Mouse (Mus musculus): ENCODE measurements around the gene Trim34b. TPM values are rescaled to one million over a fixed set of nuclear protein-coding genes. Genes with fewer than 3 reads are reported as not detected.

Trim34b gene
- polyA plus RNA-seq, 2 experiments: 0.11 TPM; not detected in 1

- ATAC-seq (ENCODE audit: low FRiP score, low read depth): no peak
- H3K4me2 ChIP-seq (replicated peaks; ENCODE audit: low read depth, low read length, severe bottlenecking): no peak overlapping the region; the same call in 1 of the 2 replicates
- no peaks in the 10 kb centered on the region for H3K27me3 ChIP-seq (ENCODE audit: control insufficient read depth, insufficient read depth, low read length)
Observed at GRCm38 (mm10) chr7:104353600-104353967, 24.3 kb downstream of the Trim34b start.

GRCm38 (mm10) chr7:104366339-104366738, 37.1 kb downstream of the Trim34b start:
- H3K9ac ChIP-seq (ENCODE audit: low read depth, low read length, severe bottlenecking): no peak overlapping the region
- no peak for DNase-seq (ENCODE audit: low spot score)
- TF ChIP-seq POLR2A (IDR thresholded peaks at IDR 0.05; ENCODE audit: borderline replicate concordance, extremely low read depth, insufficient read depth, insufficient read length): no peak

More at GRCm38 (mm10) chr7:104353600-104353967, 24.3 kb downstream of the Trim34b start:
- no peak overlapping the region for H3K27ac ChIP-seq (replicated peaks; ENCODE audit: low read depth, low read length)
- no peaks in the 10 kb centered on the region for H3K9me3 ChIP-seq (ENCODE audit: control insufficient read depth, low read length)
- WGBS: 59% methylated on average over 2 of the region's 2 CpGs
- no peak for DNase-seq (ENCODE audit: low spot score)
- no peaks in the 10 kb centered on the region for H3K36me3 ChIP-seq (ENCODE audit: control insufficient read depth, insufficient read depth, low read length)
- H3K4me3 ChIP-seq (replicated peaks; ENCODE audit: low read length): peak overlapping the region; percentile 34; the same call in 1 of the 2 replicates
- H3K4me1 ChIP-seq (ENCODE audit: control insufficient read depth, insufficient read depth, low read length): no peaks in the 10 kb centered on the region
- H3K9ac ChIP-seq (ENCODE audit: low read depth, low read length, severe bottlenecking): 0 out of 2 replicates have a peak overlapping the region, but pooled peaks have one; percentile 8
- no peak for TF ChIP-seq POLR2A (IDR thresholded peaks at IDR 0.05; ENCODE audit: borderline replicate concordance, extremely low read depth, insufficient read depth, insufficient read length)

GRCm38 (mm10) chr7:104369736-104370414, 40.6 kb downstream of the Trim34b start, which contains the start of gene Trim30b:
TSS of gene Trim30b (minus strand) at chr7:104369884.
- 69% methylated on average over 1 of the region's 1 CpGs for WGBS
- Histone ChIP-seq H3K4me1 (ENCODE audit: control insufficient read depth, insufficient read depth, low read length) (no peaks in the 10 kb centered on the region), H3K4me3 (replicated peaks; ENCODE audit: low read length) (no peak within 1 kb of the TSS), H3K36me3 (ENCODE audit: control insufficient read depth, insufficient read depth, low read length) (no peaks in the 10 kb centered on the region), H3K27ac (replicated peaks; ENCODE audit: low read depth, low read length) (no peak within 1 kb of the TSS), H3K9me3 (ENCODE audit: control insufficient read depth, low read length) (no peaks in the 10 kb centered on the region), H3K27me3 (ENCODE audit: control insufficient read depth, insufficient read depth, low read length) (no peaks in the 10 kb centered on the region), H3K9ac (ENCODE audit: low read depth, low read length, severe bottlenecking) (no peak within 1 kb of the TSS), H3K4me2 (replicated peaks; ENCODE audit: low read depth, low read length, severe bottlenecking) (no peak within 1 kb of the TSS)
- ATAC-seq (ENCODE audit: low FRiP score, low read depth) (no peak), DNase-seq (ENCODE audit: low spot score) (no peak)
- no peak for TF ChIP-seq POLR2A (IDR thresholded peaks at IDR 0.05; ENCODE audit: borderline replicate concordance, extremely low read depth, insufficient read depth, insufficient read length)

More at GRCm38 (mm10) chr7:104366339-104366738, 37.1 kb downstream of the Trim34b start:
- Histone ChIP-seq H3K9me3 (ENCODE audit: control insufficient read depth, low read length) (no peaks in the 10 kb centered on the region), H3K4me2 (replicated peaks; ENCODE audit: low read depth, low read length, severe bottlenecking) (no peak overlapping the region), H3K4me1 (ENCODE audit: control insufficient read depth, insufficient read depth, low read length) (no peaks in the 10 kb centered on the region), H3K36me3 (ENCODE audit: control insufficient read depth, insufficient read depth, low read length) (no peaks in the 10 kb centered on the region), H3K4me3 (replicated peaks; ENCODE audit: low read length) (no peak overlapping the region), H3K27ac (replicated peaks; ENCODE audit: low read depth, low read length) (no peak overlapping the region), H3K27me3 (ENCODE audit: control insufficient read depth, insufficient read depth, low read length) (no peaks in the 10 kb centered on the region)
- ATAC-seq (ENCODE audit: low FRiP score, low read depth): no peak

Other genes with a start within 250 kb of the Trim34b start
- gene Olfr645, start 244.0 kb upstream of the Trim34b start, polyA plus RNA-seq (2012; rRNA removed): not detected in 2 replicates
- not detected in 2 replicates for gene Olfr645, start 244.0 kb upstream of the Trim34b start, polyA plus RNA-seq (2014; fragmentation: Nextera tagmentation; extraction: Ambion mirVana)
- not detected in 2 replicates for gene Olfr646, start 224.6 kb upstream of the Trim34b start, polyA plus RNA-seq (2012; rRNA removed)
- not detected in 2 replicates for gene Olfr646, start 224.6 kb upstream of the Trim34b start, polyA plus RNA-seq (2014; fragmentation: Nextera tagmentation; extraction: Ambion mirVana)
- not detected in 2 replicates for gene Ubqln5, start 199.6 kb upstream of the Trim34b start, polyA plus RNA-seq (2012; rRNA removed)
- not detected in 2 replicates for gene Ubqln5, start 199.6 kb upstream of the Trim34b start, polyA plus RNA-seq (2014; fragmentation: Nextera tagmentation; extraction: Ambion mirVana)
- not detected in 2 replicates for gene Olfr643, start 192.1 kb upstream of the Trim34b start, polyA plus RNA-seq (2012; rRNA removed)
- not detected in 2 replicates for gene Olfr643, start 192.1 kb upstream of the Trim34b start, polyA plus RNA-seq (2014; fragmentation: Nextera tagmentation; extraction: Ambion mirVana)
- not detected in 2 replicates for gene Ubqln3, start 186.2 kb upstream of the Trim34b start, polyA plus RNA-seq (2012; rRNA removed)
- gene Ubqln3, start 186.2 kb upstream of the Trim34b start, polyA plus RNA-seq (2014; fragmentation: Nextera tagmentation; extraction: Ambion mirVana): not detected in 2 replicates
- gene Ubqlnl, start 178.9 kb upstream of the Trim34b start, polyA plus RNA-seq (2012; rRNA removed): not detected in 2 replicates
- not detected in 2 replicates for gene Ubqlnl, start 178.9 kb upstream of the Trim34b start, polyA plus RNA-seq (2014; fragmentation: Nextera tagmentation; extraction: Ambion mirVana)
- not detected in 2 replicates for gene Olfm5, start 164.6 kb upstream of the Trim34b start, polyA plus RNA-seq (2012; rRNA removed)
- gene Olfm5, start 164.6 kb upstream of the Trim34b start, polyA plus RNA-seq (2014; fragmentation: Nextera tagmentation; extraction: Ambion mirVana): not detected in 2 replicates
- gene Olfr648, start 146.1 kb upstream of the Trim34b start, polyA plus RNA-seq (2012; rRNA removed): 0.05 and 0.08 TPM in 2 replicates
- gene Olfr648, start 146.1 kb upstream of the Trim34b start, polyA plus RNA-seq (2014; fragmentation: Nextera tagmentation; extraction: Ambion mirVana): 0.21 and 0.35 TPM in 2 replicates
- gene Olfr649, start 133.5 kb upstream of the Trim34b start, polyA plus RNA-seq (2012; rRNA removed): not detected in 2 replicates
- gene Olfr649, start 133.5 kb upstream of the Trim34b start, polyA plus RNA-seq (2014; fragmentation: Nextera tagmentation; extraction: Ambion mirVana): not detected in 2 replicates
- 1.1 and 1.4 TPM in 2 replicates for gene Trim6, start 110.7 kb upstream of the Trim34b start, polyA plus RNA-seq (2012; rRNA removed)
- gene Trim6, start 110.7 kb upstream of the Trim34b start, polyA plus RNA-seq (2014; fragmentation: Nextera tagmentation; extraction: Ambion mirVana): 0.28 and 0.43 TPM in 2 replicates
- gene Trim34a, start 85.0 kb upstream of the Trim34b start, polyA plus RNA-seq (2012; rRNA removed): 3.4 and 3.5 TPM in 2 replicates
- 1.6 and 1.9 TPM in 2 replicates for gene Trim34a, start 85.0 kb upstream of the Trim34b start, polyA plus RNA-seq (2014; fragmentation: Nextera tagmentation; extraction: Ambion mirVana)
- gene Trim5, start 41.4 kb upstream of the Trim34b start, polyA plus RNA-seq (2012; rRNA removed): 0.20 and 0.29 TPM in 2 replicates
- 0.10 and 0.25 TPM in 2 replicates for gene Trim5, start 41.4 kb upstream of the Trim34b start, polyA plus RNA-seq (2014; fragmentation: Nextera tagmentation; extraction: Ambion mirVana)
- gene Trim12a, start 14.0 kb upstream of the Trim34b start, polyA plus RNA-seq (2012; rRNA removed): 6.5 and 9.1 TPM in 2 replicates
- 5.7 and 6.0 TPM in 2 replicates for gene Trim12a, start 14.0 kb upstream of the Trim34b start, polyA plus RNA-seq (2014; fragmentation: Nextera tagmentation; extraction: Ambion mirVana)
- gene Trim12c, start 23.9 kb downstream of the Trim34b start, polyA plus RNA-seq (2012; rRNA removed): 3.6 and 4.4 TPM in 2 replicates
- 1.7 TPM in 2 replicates for gene Trim12c, start 23.9 kb downstream of the Trim34b start, polyA plus RNA-seq (2014; fragmentation: Nextera tagmentation; extraction: Ambion mirVana)
- gene Trim30b, start 40.4 kb downstream of the Trim34b start, polyA plus RNA-seq (2012; rRNA removed): 0.04 and 0.06 TPM in 2 replicates
- gene Trim30b, start 40.4 kb downstream of the Trim34b start, polyA plus RNA-seq (2014; fragmentation: Nextera tagmentation; extraction: Ambion mirVana): 0.07 TPM in 1 of 2 replicates, not detected in the other
- gene Trim30c, start 71.4 kb downstream of the Trim34b start, polyA plus RNA-seq (2012; rRNA removed): 0.24 TPM in 1 of 2 replicates, not detected in the other
- gene Trim30c, start 71.4 kb downstream of the Trim34b start, polyA plus RNA-seq (2014; fragmentation: Nextera tagmentation; extraction: Ambion mirVana): 0.14 and 0.30 TPM in 2 replicates
- 1.2 and 1.4 TPM in 2 replicates for gene Trim30a, start 135.7 kb downstream of the Trim34b start, polyA plus RNA-seq (2012; rRNA removed)
- 1.3 and 1.9 TPM in 2 replicates for gene Trim30a, start 135.7 kb downstream of the Trim34b start, polyA plus RNA-seq (2014; fragmentation: Nextera tagmentation; extraction: Ambion mirVana)
- gene Trim30d, start 178.4 kb downstream of the Trim34b start, polyA plus RNA-seq (2012; rRNA removed): 0.36 and 0.40 TPM in 2 replicates
- 0.36 and 0.50 TPM in 2 replicates for gene Trim30d, start 178.4 kb downstream of the Trim34b start, polyA plus RNA-seq (2014; fragmentation: Nextera tagmentation; extraction: Ambion mirVana)
- not detected in 2 replicates for gene Olfr651, start 220.7 kb downstream of the Trim34b start, polyA plus RNA-seq (2012; rRNA removed)
- not detected in 2 replicates for gene Olfr651, start 220.7 kb downstream of the Trim34b start, polyA plus RNA-seq (2014; fragmentation: Nextera tagmentation; extraction: Ambion mirVana)
- gene Olfr652, start 231.4 kb downstream of the Trim34b start, polyA plus RNA-seq (2012; rRNA removed): not detected in 2 replicates
- gene Olfr652, start 231.4 kb downstream of the Trim34b start, polyA plus RNA-seq (2014; fragmentation: Nextera tagmentation; extraction: Ambion mirVana): not detected in 2 replicates
- gene Olfr653, start 247.8 kb downstream of the Trim34b start, polyA plus RNA-seq (2012; rRNA removed): not detected in 2 replicates
- not detected in 2 replicates for gene Olfr653, start 247.8 kb downstream of the Trim34b start, polyA plus RNA-seq (2014; fragmentation: Nextera tagmentation; extraction: Ambion mirVana)

Measured in limb, embryonic 14.5 days (tissue).